Mouse (Mus musculus) kidney, embryonic 14.5 days (tissue): ENCODE data around the gene Grb7. TPM values are rescaled to one million over a fixed set of nuclear protein-coding genes. Genes with fewer than 3 reads are reported as not detected.
A peak's percentile ranks its signal among the peaks of the same experiment; 100 is the strongest.

ENCODE experiments used
- ATAC-seq: fragments of 200-750 bp; cut with Nextera tagmentation; 2 replicates; pipeline ENCODE4 v1.8.0; 2017; ENCODE audit warnings: moderate number of reproducible peaks, mild to moderate bottlenecking, moderate TSS enrichment, moderate library complexity; ENCODE audit not compliant: low FRiP score, low TSS enrichment
- H3K27ac ChIP-seq: fragments of 300-500 bp; sonication (generic); 2 replicates; pipeline ENCODE4 v1.5.1; 2014; ENCODE audit warnings: low read depth, mild to moderate bottlenecking, low read length, moderate library complexity, mixed read lengths
- H3K27me3 ChIP-seq: fragments of 300-500 bp; sonication (generic); 2 replicates; pipeline ENCODE4 v1.6.1; 2014; ENCODE audit warnings: mild to moderate bottlenecking, low read length; ENCODE audit not compliant: control insufficient read depth, insufficient read depth
- H3K36me3 ChIP-seq: fragments of 300-500 bp; sonication (generic); 2 replicates; pipeline ENCODE4 v1.6.1; 2014; ENCODE audit warnings: low read length, mixed read lengths; ENCODE audit not compliant: control insufficient read depth, insufficient read depth
- H3K4me1 ChIP-seq: fragments of 300-500 bp; sonication (generic); 2 replicates; pipeline ENCODE4 v1.6.1; 2014; ENCODE audit warnings: low read length, mixed read lengths; ENCODE audit not compliant: control insufficient read depth, insufficient read depth
- H3K4me2 ChIP-seq: fragments of 300-500 bp; sonication (generic); replicated peaks from 2 replicates; pipeline ENCODE4 v1.6.1; 2014; ENCODE audit warnings: low read depth, mild to moderate bottlenecking, low read length
- H3K4me3 ChIP-seq: fragments of 300-500 bp; sonication (generic); 2 replicates; pipeline ENCODE4 v1.5.1; 2014; ENCODE audit warnings: mild to moderate bottlenecking, low read length
- H3K9ac ChIP-seq: fragments of 300-500 bp; sonication (generic); 2 replicates; pipeline ENCODE4 v1.6.1; 2014; ENCODE audit warnings: low read depth, mild to moderate bottlenecking, low read length, moderate library complexity
- H3K9me3 ChIP-seq: fragments of 300-500 bp; sonication (generic); 2 replicates; pipeline ENCODE4 v1.6.1; 2016; ENCODE audit warnings: low read length; ENCODE audit not compliant: control insufficient read depth
- WGBS: fragments of 180-500 bp; shearing (Covaris S2); extraction: QIAGEN DNeasy Blood & Tissue Kit; methylation state at CpG from one replicate; pipeline ENCODE4 v1.1.7; 2014; 5-methylcytosine and 5-hydroxymethylcytosine counted together
- polyA plus RNA-seq: library from polyadenylated mRNA; unstranded; fragments of >200 nt; fragmentation: Nextera tagmentation; extraction: Ambion mirVana; gene quantifications from 2 replicates; pipeline ENCODE4 v1.2.1, GENCODE M21; 2014

Gene Grb7
- polyA plus RNA-seq, 1 experiment from 2014 or later: 66.8 TPM

DNA sequence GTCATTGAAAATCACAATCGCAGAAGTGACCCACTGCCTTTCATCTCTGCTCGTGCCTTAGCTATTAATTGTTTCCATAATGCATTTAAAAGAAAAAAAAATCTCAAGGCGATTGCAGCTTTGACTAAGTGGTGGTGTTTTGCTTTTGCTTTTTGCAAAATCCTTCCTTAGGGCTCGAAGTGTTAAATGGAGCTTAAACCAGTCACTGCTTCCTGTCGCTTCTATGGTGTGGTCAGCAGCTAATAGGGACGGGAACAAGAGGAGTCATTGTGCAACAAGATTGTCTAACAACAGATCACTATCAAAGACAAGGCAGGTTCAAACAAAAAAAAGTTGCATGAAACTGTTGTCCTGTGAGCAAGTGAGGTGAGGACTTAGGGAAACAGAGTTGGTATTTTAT is 35.0 kb downstream of the Grb7 start:
- Histone ChIP-seq H3K9me3 (no peaks in the 10 kb centered on the region), H3K4me1 (no peaks in the 10 kb centered on the region), H3K4me2 (no peak overlapping the region), H3K27ac (no peak overlapping the region), H3K36me3 (no peaks in the 10 kb centered on the region), H3K4me3 (no peak overlapping the region), H3K27me3 (no peaks in the 10 kb centered on the region), H3K9ac (no peak overlapping the region)
- ATAC-seq: no peak
- WGBS: 61% methylated on average over 6 of the region's 6 CpGs

DNA sequence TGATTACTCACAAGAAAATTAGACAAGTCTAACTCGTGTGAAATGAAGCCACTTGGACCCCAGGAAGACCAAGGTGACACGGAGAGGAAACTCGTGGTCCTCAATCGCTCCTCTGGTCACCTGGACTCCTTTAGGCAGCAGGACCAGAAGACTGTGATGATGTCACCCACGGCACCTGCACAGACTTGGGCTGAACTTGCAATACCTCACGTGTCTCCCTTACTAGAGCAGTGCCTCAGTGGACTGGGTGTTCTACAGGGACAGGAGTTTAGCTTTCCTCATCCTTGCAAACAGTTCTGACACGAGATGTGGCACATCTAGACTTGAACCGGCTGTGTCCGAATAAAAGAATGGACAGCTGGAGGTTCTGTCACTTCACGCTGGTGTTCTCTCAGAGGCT is 35.9 kb downstream of the Grb7 start:
- Histone ChIP-seq H3K9ac (no peak overlapping the region), H3K9me3 (no peaks in the 10 kb centered on the region), H3K4me3 (no peak overlapping the region), H3K36me3 (no peaks in the 10 kb centered on the region), H3K27ac (no peak overlapping the region), H3K27me3 (no peaks in the 10 kb centered on the region), H3K4me2 (no peak overlapping the region), H3K4me1 (no peaks in the 10 kb centered on the region)
- ATAC-seq: no peak
- WGBS: 84% methylated on average over 10 of the region's 10 CpGs

DNA sequence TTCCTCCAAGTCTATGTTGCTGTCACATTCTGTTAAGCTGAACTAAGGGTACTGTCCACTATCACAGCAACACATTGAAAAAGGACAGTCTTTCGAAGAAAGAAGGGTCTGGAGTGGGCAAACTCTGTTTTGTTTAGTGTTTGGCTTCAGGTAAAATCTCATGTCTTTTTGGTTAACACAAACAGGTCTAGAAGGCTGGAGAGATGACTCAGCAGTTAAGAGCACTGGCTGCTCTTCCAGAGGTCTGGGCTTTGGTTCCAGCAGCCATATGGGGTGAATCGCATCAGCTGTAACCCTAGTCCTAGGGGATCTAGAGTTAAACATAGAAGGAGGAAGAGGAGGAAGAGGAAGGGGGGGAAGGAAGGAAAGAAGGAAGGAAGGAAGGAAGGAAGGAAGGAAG is 39.6 kb downstream of the Grb7 start:
- Histone ChIP-seq H3K27me3 (no peaks in the 10 kb centered on the region; the same call in 1 of the 2 replicates), H3K36me3 (no peaks in the 10 kb centered on the region), H3K27ac (no peak overlapping the region), H3K4me2 (no peak overlapping the region), H3K9me3 (no peaks in the 10 kb centered on the region), H3K4me1 (no peaks in the 10 kb centered on the region), H3K4me3 (no peak overlapping the region), H3K9ac (no peak overlapping the region)
- ATAC-seq: no peak
- WGBS: 94% methylated on average over 2 of the region's 2 CpGs

DNA sequence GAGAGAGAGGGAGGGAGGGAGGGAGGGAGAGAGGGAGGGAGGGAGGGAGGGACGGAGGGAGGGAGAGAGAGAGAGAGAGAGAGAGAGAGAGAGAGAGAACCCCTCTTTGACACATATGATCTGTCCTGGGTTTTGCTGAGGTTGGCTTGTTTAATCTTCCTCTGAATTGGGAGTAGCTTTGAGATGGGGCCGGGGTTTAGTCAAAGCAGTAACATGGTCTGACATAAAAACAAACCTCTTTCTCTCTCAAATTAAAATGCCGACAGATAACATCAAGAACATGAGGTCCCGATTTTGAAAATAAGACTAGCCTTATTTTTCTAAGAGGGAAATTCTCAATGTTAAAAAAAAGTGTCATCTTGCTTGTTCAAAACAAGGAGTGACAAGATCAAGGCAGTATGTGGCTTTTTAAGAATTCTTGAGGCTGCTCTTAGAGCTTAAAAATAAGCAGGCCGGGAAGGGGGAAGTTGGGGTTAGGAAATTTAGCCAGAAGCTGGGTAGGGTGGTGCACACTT is 41.4 kb downstream of the Grb7 start:
- no peaks in the 10 kb centered on the region; the same call in 1 of the 2 replicates for H3K27me3 ChIP-seq
- H3K4me3 ChIP-seq: no peak overlapping the region
- H3K36me3 ChIP-seq: no peaks in the 10 kb centered on the region
- H3K27ac ChIP-seq: no peak overlapping the region
- no peak for ATAC-seq
- peaks cover 8% of the 10 kb centered on the region; the same call in 1 of the 2 replicates for H3K4me1 ChIP-seq
- no peaks in the 10 kb centered on the region for H3K9me3 ChIP-seq
- 72% methylated on average over 5 of the region's 5 CpGs for WGBS
- no peak overlapping the region for H3K9ac ChIP-seq
- no peak overlapping the region for H3K4me2 ChIP-seq

GRCm38 (mm10) chr11:98488540-98489234 is 42.5 kb downstream of the Grb7 start:
- ATAC-seq: no peak
- Histone ChIP-seq H3K36me3 (no peaks in the 10 kb centered on the region), H3K9ac (no peak overlapping the region), H3K9me3 (no peaks in the 10 kb centered on the region), H3K27ac (no peak overlapping the region), H3K4me2 (no peak overlapping the region), H3K27me3 (no peaks in the 10 kb centered on the region; the same call in 1 of the 2 replicates), H3K4me1 (peaks cover 13% of the 10 kb centered on the region), H3K4me3 (no peak overlapping the region)
- 52% methylated on average over 20 of the region's 20 CpGs for WGBS

DNA sequence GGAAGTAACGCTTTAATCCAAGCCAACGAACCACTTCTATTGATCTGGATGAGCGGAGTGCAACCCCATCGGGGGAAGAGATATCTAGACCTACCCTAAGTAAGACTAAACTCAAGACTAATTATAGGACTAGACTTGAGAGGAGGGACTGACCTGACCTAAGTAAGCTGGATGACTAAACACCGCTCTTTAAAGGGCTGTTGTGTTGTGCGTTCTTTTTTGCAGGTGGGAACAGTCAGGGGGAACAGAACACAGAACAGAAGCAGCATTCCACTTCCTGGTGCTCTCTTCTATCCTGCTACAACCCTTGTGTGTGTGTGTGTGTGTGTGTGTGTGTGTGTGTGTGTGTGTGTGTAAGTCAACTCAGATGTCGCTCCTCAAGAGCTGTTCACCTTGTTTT is 45.4 kb downstream of the Grb7 start:
- Histone ChIP-seq H3K4me3 (no peak overlapping the region), H3K36me3 (no peaks in the 10 kb centered on the region), H3K27me3 (no peaks in the 10 kb centered on the region; the same call in 1 of the 2 replicates), H3K27ac (no peak overlapping the region), H3K9ac (no peak overlapping the region), H3K9me3 (no peaks in the 10 kb centered on the region), H3K4me2 (no peak overlapping the region), H3K4me1 (peaks cover 17% of the 10 kb centered on the region)
- WGBS: 55% methylated on average over 7 of the region's 7 CpGs
- no peak for ATAC-seq

DNA sequence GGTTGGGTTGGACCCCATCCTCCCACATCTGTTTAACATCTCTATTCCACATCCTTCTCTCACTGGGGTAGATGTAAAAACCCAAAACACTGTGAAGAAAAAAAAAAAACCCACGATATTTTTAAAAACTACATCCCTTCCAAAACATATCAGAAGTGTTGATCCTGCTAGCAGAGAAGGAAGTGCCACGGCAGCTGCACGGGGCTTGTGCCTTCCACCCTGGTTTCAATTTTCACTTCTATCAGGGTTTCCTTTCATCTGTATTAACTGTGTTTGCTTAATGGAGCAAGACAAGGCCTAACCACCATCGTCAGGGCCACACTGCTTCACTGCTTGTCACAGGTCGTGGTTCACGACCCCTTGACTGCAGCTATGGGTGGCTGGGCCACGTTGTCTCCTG is 46.8 kb downstream of the Grb7 start:
- no peak overlapping the region for H3K9ac ChIP-seq
- H3K4me2 ChIP-seq: no peak overlapping the region
- WGBS: 4% methylated on average over 7 of the region's 7 CpGs
- no peaks in the 10 kb centered on the region for H3K9me3 ChIP-seq
- no peaks in the 10 kb centered on the region for H3K36me3 ChIP-seq
- H3K4me3 ChIP-seq: no peak overlapping the region
- ATAC-seq: peak; percentile 85
- peak overlapping the region; percentile 69; the same call in 1 of the 2 replicates for H3K27ac ChIP-seq
- H3K4me1 ChIP-seq: peaks cover 24% of the 10 kb centered on the region
- no peaks in the 10 kb centered on the region; the same call in 1 of the 2 replicates for H3K27me3 ChIP-seq

GRCm38 (mm10) chr11:98493394-98493793 is 47.2 kb downstream of the Grb7 start:
- Histone ChIP-seq H3K9ac (no peak overlapping the region), H3K4me3 (no peak overlapping the region), H3K9me3 (no peaks in the 10 kb centered on the region), H3K27ac (peak overlapping the region; percentile 69), H3K36me3 (no peaks in the 10 kb centered on the region), H3K4me2 (no peak overlapping the region), H3K27me3 (no peaks in the 10 kb centered on the region; the same call in 1 of the 2 replicates), H3K4me1 (peaks cover 24% of the 10 kb centered on the region)
- WGBS: 34% methylated on average over 9 of the region's 9 CpGs
- ATAC-seq: no peak

GRCm38 (mm10) chr11:98495176-98495719 is 49.1 kb downstream of the Grb7 start:
- ATAC-seq: no peak
- no peaks in the 10 kb centered on the region for H3K9me3 ChIP-seq
- H3K4me3 ChIP-seq: no peak overlapping the region
- H3K36me3 ChIP-seq: no peaks in the 10 kb centered on the region
- H3K27me3 ChIP-seq: no peaks in the 10 kb centered on the region; the same call in 1 of the 2 replicates
- no peak overlapping the region for H3K27ac ChIP-seq
- 84% methylated on average over 5 of the region's 5 CpGs for WGBS
- H3K4me2 ChIP-seq: no peak overlapping the region
- H3K9ac ChIP-seq: no peak overlapping the region
- H3K4me1 ChIP-seq: peaks cover 24% of the 10 kb centered on the region
